Mouse (Mus musculus): ENCODE results near the gene Rbl2.

The Rbl2 gene

DNA sequence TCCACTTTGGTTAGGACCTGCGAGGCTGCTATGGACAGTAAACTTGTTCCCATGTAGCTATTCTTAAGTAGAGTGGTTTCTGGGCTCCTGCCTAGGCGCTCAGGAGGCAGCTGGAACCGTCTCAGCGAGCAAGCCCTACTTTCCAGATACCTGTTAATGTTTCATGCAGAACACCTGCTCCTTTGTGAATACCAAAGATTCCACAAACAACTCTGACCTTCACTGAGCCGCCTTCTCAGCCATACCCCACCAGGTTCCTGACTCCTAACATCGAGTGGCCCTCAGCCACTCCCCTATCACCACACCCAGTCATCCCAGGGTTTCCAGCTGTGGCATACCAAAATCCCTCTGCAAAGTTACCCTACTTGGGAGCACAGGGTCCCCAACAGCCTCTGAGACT, 100.3 kb downstream of the Rbl2 start:
- DNase-seq (ENCODE audit: extremely low spot score, low spot score), result no peak

DNA sequence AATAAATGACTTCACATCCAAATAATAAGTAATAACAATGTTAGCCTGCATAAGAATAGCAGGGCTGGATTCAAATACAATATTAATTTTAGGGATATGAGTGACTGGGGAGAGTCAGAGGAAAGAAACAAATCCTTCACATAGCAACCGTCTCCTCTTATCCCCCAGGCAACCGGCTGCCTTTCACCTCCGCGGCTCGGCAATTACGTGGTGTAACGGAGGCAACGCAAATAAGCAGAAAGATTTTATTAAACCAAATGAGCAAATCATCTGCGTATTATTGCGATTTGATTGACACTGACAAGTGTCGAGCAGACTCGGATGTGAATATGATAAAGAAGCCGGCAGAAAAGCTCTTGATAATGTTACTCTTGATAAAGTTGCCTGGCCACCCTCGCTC, 101.1 kb downstream of the Rbl2 start:
- DNase-seq (ENCODE audit: extremely low spot score, low spot score), result no peak

DNA sequence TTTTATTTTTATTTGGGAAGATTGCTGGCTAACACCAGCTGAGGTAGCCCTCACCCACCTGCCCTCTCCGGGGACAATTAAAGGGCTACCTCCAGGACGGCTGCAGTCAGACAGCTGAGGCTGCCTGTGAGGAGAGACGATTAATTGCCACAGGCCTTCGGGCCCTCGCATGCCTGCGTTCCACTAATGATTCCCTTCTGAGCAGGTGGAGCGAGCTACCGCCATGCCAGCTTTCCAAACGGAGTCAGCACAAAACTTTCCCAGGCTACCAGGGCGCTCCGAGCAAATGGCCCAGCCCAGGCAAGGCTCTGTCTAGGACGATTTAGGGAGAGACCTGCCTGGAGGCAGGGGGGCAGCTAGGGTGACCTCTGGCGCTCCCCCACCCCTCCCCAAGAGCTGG, 101.7 kb downstream of the Rbl2 start:
- no peak for DNase-seq (ENCODE audit: extremely low spot score, low spot score)
